Comparison of ENCODE assay signal across 8 mouse cellular contexts in the genomic region with DNA sequence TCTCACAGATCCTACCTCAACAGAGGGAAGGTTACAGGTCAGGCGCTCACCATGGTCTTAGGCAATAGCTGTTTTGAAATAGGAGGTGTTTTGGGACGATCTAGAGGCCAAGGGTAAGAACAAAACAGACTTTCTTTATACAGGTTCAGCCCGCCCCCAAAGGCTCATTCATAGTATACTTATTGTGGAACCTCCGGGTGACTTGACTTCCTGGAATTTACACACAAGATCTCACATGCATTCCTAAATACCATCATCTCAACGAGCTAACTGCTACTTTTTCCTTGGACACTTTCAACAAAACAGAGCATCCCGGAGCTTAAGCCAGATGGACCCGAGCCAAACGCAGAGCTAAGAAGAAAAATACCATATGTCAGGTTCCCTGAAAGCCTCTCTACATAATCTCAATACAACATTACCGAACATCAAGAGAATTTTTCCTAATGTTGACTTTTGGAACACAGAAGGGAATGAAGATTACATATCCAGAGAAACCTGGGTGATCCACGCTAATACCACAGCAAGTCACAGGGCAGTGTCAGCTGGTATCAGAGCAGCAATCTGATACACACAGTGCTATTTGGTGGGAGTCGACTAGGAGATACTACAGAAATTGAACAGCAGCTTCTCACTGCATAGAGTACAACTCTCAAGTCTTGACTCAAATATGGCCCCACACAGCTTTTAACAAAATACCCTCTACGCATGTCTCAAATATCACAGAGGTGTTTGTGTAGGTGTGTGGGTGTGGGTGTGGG. TPM values are rescaled to one million over a fixed set of nuclear protein-coding genes. Genes with fewer than 3 reads are reported as not detected.
DNase-seq lines count a peak whose midpoint lies in the region; ATAC-seq and TF ChIP-seq lines count a peak whose summit lies in the region.

No protein-coding gene starts in this region.

- intact Hi-C loops in gastrocnemius, postnatal 36 days (cut with DNase I), result no loop called here

- H3K27ac ChIP-seq in hindbrain, postnatal 0 days, result no peak overlapping the region
- no peak overlapping the region for H3K27ac ChIP-seq in hindbrain, embryonic 11.5 days (ENCODE audit: low read depth, low read length)
- H3K27ac ChIP-seq in embryonic facial prominence, embryonic 11.5 days (replicated peaks; ENCODE audit: low read depth, low read length), result no peak overlapping the region
- H3K27ac ChIP-seq in limb, embryonic 14.5 days (replicated peaks; ENCODE audit: low read depth, low read length), result no peak overlapping the region

- peak; percentile 50 for DNase-seq in hindbrain, postnatal 0 days (ENCODE audit: low spot score)
- no peak for DNase-seq in hindbrain, embryonic 11.5 days (ENCODE audit: low spot score)
- peak; percentile 91 for DNase-seq in brain, adult 2 months (ENCODE audit: low read depth, low spot score)
- no peak for DNase-seq in embryonic facial prominence, embryonic 11.5 days (ENCODE audit: low spot score)
- peak; percentile 34 for DNase-seq in limb, embryonic 14.5 days (ENCODE audit: low spot score)
- DNase-seq in adipocyte (ENCODE audit: low spot score), result no peak
- no peak for DNase-seq in urinary bladder, postnatal 10 days (ENCODE audit: low spot score)
- DNase-seq in gastrocnemius, postnatal 36 days, result no peak

- no peak for ATAC-seq in hindbrain, postnatal 0 days
- no peak for ATAC-seq in hindbrain, embryonic 11.5 days (ENCODE audit: low FRiP score)
- peak; percentile 44; the same call in 1 of the 2 replicates for ATAC-seq in embryonic facial prominence, embryonic 11.5 days (replicated peaks; ENCODE audit: insufficient number of reproducible peaks, low FRiP score, low TSS enrichment, low read depth)
- no peak for ATAC-seq in limb, embryonic 14.5 days (ENCODE audit: low FRiP score, low read depth)

- peaks cover 7% of the 10 kb centered on the region; the same call in 1 of the 2 replicates for H3K4me1 ChIP-seq in hindbrain, postnatal 0 days (ENCODE audit: insufficient read depth, low read length)
- no peaks in the 10 kb centered on the region for H3K4me1 ChIP-seq in hindbrain, embryonic 11.5 days (replicated peaks; ENCODE audit: control insufficient read depth, insufficient read depth, low read length)
- no peaks in the 10 kb centered on the region for H3K4me1 ChIP-seq in embryonic facial prominence, embryonic 11.5 days (ENCODE audit: control insufficient read depth, insufficient read depth, low read length)
- peaks cover 12% of the 10 kb centered on the region for H3K4me1 ChIP-seq in limb, embryonic 14.5 days (ENCODE audit: control insufficient read depth, insufficient read depth, low read length)

- H3K4me2 ChIP-seq in hindbrain, postnatal 0 days (ENCODE audit: low read depth, low read length), result no peak overlapping the region
- no peak overlapping the region for H3K4me2 ChIP-seq in hindbrain, embryonic 11.5 days (replicated peaks; ENCODE audit: low read depth, low read length)
- H3K4me2 ChIP-seq in embryonic facial prominence, embryonic 11.5 days (ENCODE audit: low read depth, low read length), result no peak overlapping the region
- H3K4me2 ChIP-seq in limb, embryonic 14.5 days (replicated peaks; ENCODE audit: low read depth, low read length, severe bottlenecking), result no peak overlapping the region

- H3K27me3 ChIP-seq in hindbrain, postnatal 0 days (ENCODE audit: insufficient read depth, low read length), result no peaks in the 10 kb centered on the region
- H3K27me3 ChIP-seq in hindbrain, embryonic 11.5 days (ENCODE audit: control insufficient read depth, insufficient read depth, low read length), result no peaks in the 10 kb centered on the region
- no peaks in the 10 kb centered on the region for H3K27me3 ChIP-seq in embryonic facial prominence, embryonic 11.5 days (ENCODE audit: control insufficient read depth, insufficient read depth, low read length)
- H3K27me3 ChIP-seq in limb, embryonic 14.5 days (ENCODE audit: control insufficient read depth, insufficient read depth, low read length), result no peaks in the 10 kb centered on the region

- no peak for TF ChIP-seq CTCF in hindbrain, postnatal 0 days (IDR thresholded peaks at IDR 0.05; ENCODE audit: low read depth)

- no peak overlapping the region for H3K9ac ChIP-seq in hindbrain, postnatal 0 days (replicated peaks; ENCODE audit: low read length)
- H3K9ac ChIP-seq in hindbrain, embryonic 11.5 days (ENCODE audit: low read depth, low read length), result no peak overlapping the region
- no peak overlapping the region for H3K9ac ChIP-seq in embryonic facial prominence, embryonic 11.5 days (replicated peaks; ENCODE audit: low read length)
- H3K9ac ChIP-seq in limb, embryonic 14.5 days (ENCODE audit: low read depth, low read length, severe bottlenecking), result no peak overlapping the region

- 59% methylated on average over 12 of the region's 12 CpGs for WGBS in hindbrain, postnatal 0 days
- 79% methylated on average over 12 of the region's 12 CpGs for WGBS in hindbrain, embryonic 11.5 days
- WGBS in embryonic facial prominence, embryonic 11.5 days, result 56% methylated on average over 12 of the region's 12 CpGs
- WGBS in limb, embryonic 14.5 days, result 54% methylated on average over 12 of the region's 12 CpGs

- no peaks in the 10 kb centered on the region for H3K36me3 ChIP-seq in hindbrain, postnatal 0 days (ENCODE audit: insufficient read depth, low read length)
- H3K36me3 ChIP-seq in hindbrain, embryonic 11.5 days (ENCODE audit: control insufficient read depth, insufficient read depth, low read length), result 0 out of 2 replicates have a peak, but pooled peaks cover 4% of the 10 kb centered on the region
- H3K36me3 ChIP-seq in embryonic facial prominence, embryonic 11.5 days (replicated peaks; ENCODE audit: control insufficient read depth, insufficient read depth, low read depth, low read length), result no peaks in the 10 kb centered on the region; the same call in 1 of the 2 replicates
- peaks cover 7% of the 10 kb centered on the region for H3K36me3 ChIP-seq in limb, embryonic 14.5 days (ENCODE audit: control insufficient read depth, insufficient read depth, low read length)

- H3K4me3 ChIP-seq in hindbrain, postnatal 0 days (ENCODE audit: low read length), result no peak overlapping the region
- no peak overlapping the region for H3K4me3 ChIP-seq in hindbrain, embryonic 11.5 days (ENCODE audit: low read depth, low read length)
- no peak overlapping the region for H3K4me3 ChIP-seq in embryonic facial prominence, embryonic 11.5 days (ENCODE audit: low read depth, low read length)
- H3K4me3 ChIP-seq in limb, embryonic 14.5 days (replicated peaks; ENCODE audit: low read length), result no peak overlapping the region

- H3K9me3 ChIP-seq in hindbrain, postnatal 0 days (ENCODE audit: low read length), result no peaks in the 10 kb centered on the region
- H3K9me3 ChIP-seq in hindbrain, embryonic 11.5 days (ENCODE audit: control insufficient read depth, low read length), result no peaks in the 10 kb centered on the region
- no peaks in the 10 kb centered on the region for H3K9me3 ChIP-seq in embryonic facial prominence, embryonic 11.5 days (replicated peaks; ENCODE audit: control insufficient read depth, low read length)
- H3K9me3 ChIP-seq in limb, embryonic 14.5 days (ENCODE audit: control insufficient read depth, low read length), result no peaks in the 10 kb centered on the region

- TF ChIP-seq POLR2A in limb, embryonic 14.5 days (IDR thresholded peaks at IDR 0.05; ENCODE audit: borderline replicate concordance, extremely low read depth, insufficient read depth, insufficient read length), result no peak

RNA-seq across cellular contexts. Expression of gene Golim4, which starts 14.3 kb away (rescaled TPM):
- total RNA-seq in hindbrain, postnatal 0 days (2014; rRNA removed), result 15.1 and 22.5 TPM in 2 replicates
- 21.6 and 23.3 TPM in 2 replicates for polyA plus RNA-seq in hindbrain, postnatal 0 days (2015; fragmentation: Nextera tagmentation; extraction: Ambion mirVana)
- polyA plus RNA-seq in hindbrain, embryonic 11.5 days (2014; fragmentation: Nextera tagmentation; extraction: Ambion mirVana), result 42.5 and 54.9 TPM in 2 replicates
- polyA plus RNA-seq in embryonic facial prominence, embryonic 11.5 days (2014; fragmentation: Nextera tagmentation; extraction: Ambion mirVana), result 36.3 and 38.8 TPM in 2 replicates
- polyA plus RNA-seq in limb, embryonic 14.5 days (2012; rRNA removed), result 60.6 and 68.0 TPM in 2 replicates
- 44.2 and 51.0 TPM in 2 replicates for polyA plus RNA-seq in limb, embryonic 14.5 days (2014; fragmentation: Nextera tagmentation; extraction: Ambion mirVana)
- total RNA-seq in gastrocnemius, postnatal 36 days (2021), result 10 to 100 TPM; 10.4 to 13.6 TPM

Comparison
In these comparisons a context has a peak if more than half of its experiments do, and no peak if none do; other contexts are left out.
1. DNase-seq: peak in hindbrain, postnatal 0 days (single experiment), brain, adult 2 months (single experiment) and limb, embryonic 14.5 days (single experiment); none in hindbrain, embryonic 11.5 days (single experiment), embryonic facial prominence, embryonic 11.5 days (single experiment), adipocyte (single experiment), urinary bladder, postnatal 10 days (single experiment) and gastrocnemius, postnatal 36 days (0 of 2).